Mouse (Mus musculus): ENCODE results near the gene Rapgef3.

Rapgef3 gene

DNA sequence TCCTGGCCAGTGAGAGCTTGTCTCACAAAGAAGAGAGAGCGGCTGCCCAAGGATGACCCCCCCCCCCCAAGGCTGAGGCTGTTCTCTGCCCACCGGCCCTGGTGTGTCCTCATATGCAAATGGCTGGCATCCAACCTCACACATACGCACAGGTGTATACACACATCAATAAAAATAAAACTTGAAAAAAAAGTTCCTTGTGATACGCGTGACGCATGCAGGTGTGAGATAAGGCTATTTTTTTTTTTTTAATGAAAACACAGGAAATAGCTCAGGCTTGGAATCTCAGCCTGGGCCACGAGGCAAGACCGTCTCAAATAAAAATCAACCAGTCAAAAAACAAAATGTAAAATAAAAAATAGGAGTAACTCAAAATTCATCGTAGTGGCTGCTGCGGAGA lies 21.5 kb downstream of the Rapgef3 start:
- no peak for DNase-seq (ENCODE audit: low read depth, low spot score)

DNA sequence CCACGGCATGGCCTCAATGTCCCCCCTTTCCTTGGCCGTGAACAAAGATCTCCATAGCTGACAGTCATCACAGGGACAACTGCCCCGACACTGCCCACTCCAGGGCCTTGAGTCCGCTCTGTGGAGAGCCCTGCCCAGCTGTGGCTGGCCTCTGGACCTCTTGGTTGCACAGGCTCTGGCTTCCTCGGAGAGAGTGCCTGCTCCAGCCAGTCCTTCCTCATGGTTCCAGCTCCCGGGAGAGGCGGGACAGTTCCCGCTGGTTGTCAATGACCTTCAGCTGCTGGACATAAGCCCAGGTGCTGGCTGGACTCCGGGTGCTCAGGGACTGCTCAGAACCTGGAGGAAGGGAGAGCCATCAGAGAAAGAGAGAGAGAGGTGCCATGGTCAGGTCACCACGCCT lies 22.4 kb downstream of the Rapgef3 start:
- DNase-seq (ENCODE audit: low read depth, low spot score), result no peak

DNA sequence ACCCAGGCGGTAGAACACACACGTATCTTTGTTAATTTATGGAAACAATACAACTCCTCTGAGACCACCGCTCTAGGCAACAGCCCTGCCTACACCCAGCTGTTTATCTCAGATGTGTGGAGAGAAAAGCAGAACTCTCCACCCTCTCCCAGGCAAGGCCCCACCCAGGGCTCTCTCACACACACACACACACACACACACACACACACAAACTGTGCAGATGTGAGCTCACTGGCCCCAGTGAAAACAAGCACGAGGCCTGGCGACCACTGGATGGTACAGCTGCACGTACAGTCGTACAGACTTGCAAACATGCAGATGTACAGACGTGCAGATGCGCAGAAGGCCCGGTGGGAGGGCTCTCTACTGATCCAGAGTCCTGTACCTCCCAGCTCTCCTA lies 22.8 kb downstream of the Rapgef3 start:
- no peak for DNase-seq (ENCODE audit: low read depth, low spot score)

DNA sequence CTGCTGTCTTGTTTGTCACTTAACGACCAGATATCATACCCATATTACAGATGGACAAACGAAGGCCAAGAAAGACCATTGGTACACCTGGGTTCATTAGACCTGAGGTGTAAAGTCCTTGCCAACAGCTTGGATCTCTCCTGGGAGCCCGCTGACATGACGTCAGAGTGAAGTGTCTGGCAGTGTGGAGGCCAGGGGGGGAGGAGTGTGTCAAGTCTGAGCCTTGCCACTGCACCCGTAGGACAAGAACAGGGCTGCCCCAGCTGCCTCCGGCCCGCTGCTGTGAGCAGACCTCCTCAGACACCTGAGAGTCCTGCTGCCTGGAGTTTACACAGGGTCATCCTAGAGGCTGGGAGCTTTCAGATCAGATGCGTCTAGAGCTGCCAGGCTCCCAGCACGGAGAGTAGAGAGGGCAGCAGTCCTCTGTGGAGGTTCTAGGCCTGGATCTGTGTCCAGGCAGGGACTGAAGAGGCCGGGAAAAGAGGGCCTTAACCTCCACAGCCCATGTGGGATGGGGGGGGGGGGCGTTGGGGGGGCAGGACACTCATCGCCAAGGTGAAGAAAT lies 23.7 kb downstream of the Rapgef3 start:
- no peak for DNase-seq (ENCODE audit: low read depth, low spot score)

DNA sequence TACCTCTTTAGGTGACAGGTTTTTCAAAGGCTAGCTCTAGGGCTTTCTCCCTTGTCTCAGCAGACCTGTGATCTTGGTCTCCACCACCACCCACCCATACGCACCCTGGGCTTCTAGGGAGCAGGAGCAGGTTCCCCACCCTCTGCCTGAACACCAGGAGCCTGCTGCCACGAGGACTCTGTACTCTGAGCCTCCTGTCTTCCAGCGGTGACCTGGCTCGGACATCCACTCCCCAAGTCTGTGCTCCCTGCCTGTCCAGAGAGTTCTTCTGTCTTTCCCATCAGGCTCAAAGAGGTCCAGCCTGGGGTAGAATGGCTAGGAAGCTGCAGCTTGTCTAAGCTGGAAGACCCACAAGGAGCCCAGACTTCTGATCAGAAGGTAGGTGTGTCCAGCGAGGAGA lies 24.6 kb downstream of the Rapgef3 start:
- DNase-seq (ENCODE audit: low read depth, low spot score), result no peak

DNA sequence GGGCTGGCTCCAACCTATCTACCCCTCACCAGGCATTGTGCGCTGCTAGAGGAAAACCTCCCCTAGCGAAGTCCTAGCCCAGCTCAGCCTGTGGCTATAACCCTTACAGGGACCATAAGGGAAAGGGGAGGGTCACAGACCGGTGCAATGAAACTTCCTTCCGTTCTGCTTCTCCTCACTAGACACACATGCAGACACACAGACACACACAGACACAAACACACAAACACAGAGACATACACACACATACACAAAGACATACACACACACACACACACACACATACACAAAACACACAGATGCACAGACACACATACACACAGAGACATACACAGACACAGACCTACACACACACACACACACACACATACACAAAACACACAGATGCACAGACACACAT lies 25.2 kb downstream of the Rapgef3 start:
- no peak for DNase-seq (ENCODE audit: low read depth, low spot score)

DNA sequence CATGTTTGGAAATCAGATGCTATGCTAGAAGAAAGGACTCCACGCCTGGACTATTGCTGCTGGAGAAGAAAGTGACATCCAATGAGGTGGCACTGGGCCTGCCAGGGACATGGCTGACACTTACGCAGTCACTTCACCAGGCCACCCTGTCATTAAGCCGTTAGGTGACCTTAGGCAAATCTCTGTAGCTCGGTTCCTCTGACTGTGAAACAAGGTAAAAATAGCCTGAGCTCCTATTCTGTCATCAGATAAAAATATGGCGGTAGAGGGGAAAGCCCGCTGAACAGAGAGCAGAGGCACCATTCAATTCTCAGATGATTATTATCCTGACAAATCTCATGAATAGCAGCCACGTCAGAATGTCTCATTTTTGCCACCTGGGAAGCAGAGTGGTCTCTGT lies 25.7 kb downstream of the Rapgef3 start:
- DNase-seq (ENCODE audit: low read depth, low spot score), result no peak

DNA sequence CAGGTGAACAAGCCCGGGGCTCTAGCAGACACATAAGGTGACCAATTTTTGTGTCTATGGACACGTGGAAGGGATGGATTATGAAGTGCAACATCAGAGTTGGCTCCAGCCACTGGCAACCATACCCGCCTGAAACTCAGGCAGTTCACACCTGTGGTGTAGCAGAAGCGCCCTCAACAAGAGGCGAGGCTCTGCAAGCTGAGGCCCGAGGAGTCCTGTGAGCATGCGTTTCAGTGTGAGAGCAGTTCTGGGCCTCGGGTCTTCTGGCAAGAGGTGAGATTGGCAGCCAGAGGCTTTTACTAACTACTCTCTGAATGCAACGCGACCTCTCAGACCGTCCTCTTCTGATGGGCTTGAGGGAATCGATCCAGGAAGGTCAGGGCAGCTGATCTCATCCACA lies 26.1 kb downstream of the Rapgef3 start:
- no peak for DNase-seq (ENCODE audit: low read depth, low spot score)

DNA sequence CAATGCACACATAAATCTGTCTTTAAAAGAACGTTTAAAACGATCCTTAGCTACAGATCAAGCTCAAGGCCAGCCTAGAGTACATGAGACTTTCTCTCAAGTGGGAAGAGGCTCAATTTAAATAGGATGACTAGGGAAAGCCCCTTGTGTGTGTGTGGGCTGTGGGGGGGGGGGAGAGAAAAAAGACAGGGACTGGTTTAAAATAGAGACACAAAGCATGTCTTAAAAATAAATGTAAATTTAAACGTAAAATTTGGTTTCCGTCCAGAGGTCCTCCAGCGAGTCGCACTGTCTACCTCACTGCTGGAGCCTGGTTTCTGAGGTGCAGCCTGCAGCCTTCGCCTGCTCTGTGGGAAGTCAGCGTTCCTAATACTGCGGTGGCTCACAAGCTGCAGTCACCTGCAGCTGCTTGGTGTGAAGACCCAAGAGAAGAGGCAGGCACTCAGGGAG lies 27.5 kb downstream of the Rapgef3 start:
- DNase-seq (ENCODE audit: low read depth, low spot score), result no peak

DNA sequence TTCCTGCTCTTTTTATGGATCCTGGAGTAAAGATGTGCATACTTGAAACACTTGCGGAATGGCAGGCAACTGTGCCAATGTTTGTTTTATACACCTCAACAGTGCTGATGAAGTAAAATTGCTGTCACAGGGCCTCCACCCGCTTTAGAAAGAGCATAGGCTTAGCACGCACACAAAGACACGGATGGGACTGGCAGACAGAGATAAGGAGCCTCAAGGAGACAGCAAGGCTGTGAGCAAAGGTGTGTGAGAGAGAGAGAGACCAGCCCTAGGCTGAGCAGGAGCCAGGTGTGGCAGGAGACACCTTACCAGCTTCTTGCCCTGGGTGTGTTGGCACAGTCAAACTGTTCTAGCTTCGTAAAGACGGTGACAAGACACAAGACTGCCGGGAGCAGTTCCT lies 28.8 kb downstream of the Rapgef3 start:
- DNase-seq (ENCODE audit: low read depth, low spot score), result no peak

DNA sequence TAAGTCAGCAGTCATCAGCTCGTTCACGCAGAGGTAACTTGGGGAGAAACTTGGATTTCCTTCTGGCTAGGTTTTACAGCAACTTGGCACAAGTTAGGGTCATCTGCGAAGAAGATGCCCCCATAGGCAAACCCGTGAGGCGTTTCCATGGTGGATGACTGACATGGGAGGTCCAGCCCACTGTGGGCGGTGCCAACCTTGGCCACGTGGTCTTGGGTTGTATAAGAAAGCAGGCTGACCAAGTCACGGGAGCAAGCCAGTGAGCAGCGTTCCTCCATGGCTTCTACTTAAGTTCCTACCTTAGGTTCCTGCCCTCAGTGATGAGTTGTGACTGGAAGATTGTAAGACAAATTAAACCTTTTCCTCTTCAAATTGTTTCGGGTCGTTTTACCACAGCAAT lies 35.8 kb downstream of the Rapgef3 start:
- DNase-seq (ENCODE audit: low read depth, low spot score), result no peak

DNA sequence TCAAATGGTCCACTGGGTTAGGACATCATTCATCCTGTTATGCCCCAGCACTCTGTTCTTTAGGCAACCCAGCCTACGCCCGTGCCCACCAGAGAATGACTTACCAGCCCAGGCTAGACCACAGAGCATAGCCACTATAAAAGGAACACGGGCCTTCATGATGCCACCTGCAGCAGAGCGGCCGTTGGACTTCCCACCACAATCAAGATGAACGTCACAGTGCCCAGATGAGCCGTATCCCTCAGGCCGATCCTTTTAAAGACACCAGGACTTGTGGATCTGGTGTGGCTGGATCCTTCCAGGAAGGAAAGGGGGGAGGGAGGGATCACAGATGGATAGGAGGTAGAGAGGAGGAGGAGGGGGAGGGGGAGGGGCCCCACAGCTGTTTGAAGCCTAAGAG lies 36.7 kb downstream of the Rapgef3 start, which contains the start of gene Endou:
Gene Endou, minus strand, starts transcription at position 229 of the 400 bp plus-strand sequence.
- DNase-seq (ENCODE audit: low read depth, low spot score), result no peak

DNA sequence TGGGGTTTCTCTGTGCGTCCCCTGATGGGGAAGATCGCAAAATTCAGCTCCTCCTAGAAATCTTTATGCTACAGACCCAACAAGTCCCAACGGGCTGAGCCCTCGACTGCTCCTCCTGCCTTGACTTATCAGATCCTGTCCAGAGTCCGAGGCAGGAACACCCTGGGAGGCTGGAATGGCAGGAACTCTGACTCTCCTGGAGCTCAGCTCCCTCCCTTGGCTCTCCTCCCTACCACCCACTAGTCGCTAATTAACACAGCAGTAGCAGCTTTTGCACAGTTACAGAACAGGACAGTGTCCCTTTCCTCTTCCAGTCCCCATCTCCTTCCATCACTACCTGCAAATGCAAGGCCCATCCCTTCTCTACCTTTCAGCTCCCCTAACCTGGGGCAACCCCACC lies 37.4 kb downstream of the Rapgef3 start:
- no peak for DNase-seq (ENCODE audit: low read depth, low spot score)

DNA sequence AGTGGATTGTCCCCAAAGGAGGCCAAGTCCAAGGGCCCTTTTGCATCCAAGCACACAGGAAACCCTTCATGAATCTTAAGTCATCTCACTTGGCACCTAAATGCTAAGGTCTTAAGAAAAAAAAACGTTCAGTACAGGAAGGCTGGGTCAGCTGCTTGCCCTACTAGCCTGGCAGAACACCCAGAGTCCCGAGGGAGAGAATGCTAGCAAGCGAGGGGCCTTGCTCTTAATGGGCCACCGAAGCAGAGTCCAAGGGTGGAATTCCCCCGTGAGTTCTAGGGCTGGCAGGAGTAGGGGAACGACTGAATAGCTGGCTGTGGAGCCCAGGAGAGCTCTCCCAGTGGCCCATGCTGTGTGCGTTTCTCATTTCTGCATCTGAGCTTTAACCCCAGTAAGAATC lies 39.0 kb downstream of the Rapgef3 start:
- DNase-seq (ENCODE audit: low read depth, low spot score), result no peak

DNA sequence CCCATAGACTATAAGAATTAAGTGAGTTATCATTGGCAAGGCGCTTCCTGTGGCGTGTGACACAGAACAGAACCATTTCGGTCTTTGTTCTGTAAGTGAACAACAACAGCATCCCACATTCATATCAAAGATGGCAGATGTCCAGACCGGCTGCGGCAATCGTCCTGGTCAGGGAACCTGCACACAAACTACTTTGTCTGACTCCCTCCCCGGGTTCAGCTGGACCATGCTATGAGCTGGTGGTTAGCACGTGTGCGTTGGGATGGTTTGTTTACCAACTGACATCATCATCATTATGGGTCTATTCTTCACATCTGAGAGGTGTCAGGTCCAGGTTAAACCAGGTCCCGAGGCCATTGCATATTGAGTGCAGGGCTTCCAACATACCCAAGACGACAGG lies 39.4 kb downstream of the Rapgef3 start:
- no peak for DNase-seq (ENCODE audit: low read depth, low spot score)

DNA sequence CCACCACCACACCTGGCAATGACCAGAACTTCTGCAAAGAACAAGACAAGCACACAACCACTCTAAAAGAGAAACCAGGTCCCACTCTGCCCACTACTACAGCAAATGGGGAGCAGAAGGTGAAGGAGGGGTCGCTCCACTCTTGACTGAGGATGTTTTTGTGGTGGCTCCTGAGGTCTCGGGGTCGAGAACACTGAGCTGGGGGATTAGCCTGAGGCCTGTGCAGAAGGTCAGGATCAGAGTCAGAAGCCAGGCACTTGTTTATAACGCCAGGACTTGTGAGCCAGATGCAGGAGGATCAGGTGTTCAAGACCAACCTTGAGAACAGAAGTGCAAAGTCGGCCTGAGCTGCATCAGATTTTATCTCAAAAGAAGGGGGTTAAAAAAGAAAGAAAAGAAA lies 40.3 kb downstream of the Rapgef3 start:
- DNase-seq (ENCODE audit: low read depth, low spot score), result no peak

DNA sequence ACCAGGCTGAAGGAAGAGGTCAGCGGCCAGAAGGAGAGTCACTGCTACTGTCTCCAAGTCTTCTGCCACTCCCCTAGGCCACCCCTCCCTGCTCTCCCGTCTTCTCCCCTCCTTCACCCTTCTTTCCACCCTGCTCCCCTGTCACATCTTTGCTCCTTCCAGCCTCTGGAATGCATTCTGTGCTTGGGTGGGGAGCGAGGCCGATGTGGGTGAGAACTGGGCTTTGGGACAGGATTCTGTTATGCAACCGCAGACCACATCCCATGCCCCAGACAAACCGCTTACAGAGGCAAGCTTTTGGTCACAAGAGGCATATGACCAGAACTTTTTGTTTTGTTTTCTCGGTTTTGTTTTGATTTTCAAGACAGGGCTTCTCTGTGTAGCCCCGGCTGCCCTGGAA lies 40.7 kb downstream of the Rapgef3 start:
- DNase-seq (ENCODE audit: low read depth, low spot score), result no peak

DNA sequence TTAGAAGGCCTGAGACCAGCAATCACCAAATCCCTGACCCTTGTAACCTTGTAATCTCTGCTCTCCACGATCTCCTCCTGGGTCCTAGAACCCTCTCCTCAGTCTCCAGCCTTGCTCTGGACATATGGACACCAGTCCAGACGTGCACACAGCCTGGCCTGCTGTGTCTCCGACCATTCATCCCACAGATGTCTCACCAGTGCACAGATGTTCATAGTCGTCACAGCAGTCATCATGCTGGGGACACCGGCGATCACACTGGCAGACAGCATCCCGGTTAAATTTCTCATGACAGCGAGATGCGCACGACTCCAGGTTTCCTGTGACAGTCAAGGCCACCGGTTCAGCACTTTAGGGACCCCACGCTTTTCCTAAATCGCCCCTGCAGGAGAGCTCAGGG lies 41.5 kb downstream of the Rapgef3 start:
- no peak for DNase-seq (ENCODE audit: low read depth, low spot score)

DNA sequence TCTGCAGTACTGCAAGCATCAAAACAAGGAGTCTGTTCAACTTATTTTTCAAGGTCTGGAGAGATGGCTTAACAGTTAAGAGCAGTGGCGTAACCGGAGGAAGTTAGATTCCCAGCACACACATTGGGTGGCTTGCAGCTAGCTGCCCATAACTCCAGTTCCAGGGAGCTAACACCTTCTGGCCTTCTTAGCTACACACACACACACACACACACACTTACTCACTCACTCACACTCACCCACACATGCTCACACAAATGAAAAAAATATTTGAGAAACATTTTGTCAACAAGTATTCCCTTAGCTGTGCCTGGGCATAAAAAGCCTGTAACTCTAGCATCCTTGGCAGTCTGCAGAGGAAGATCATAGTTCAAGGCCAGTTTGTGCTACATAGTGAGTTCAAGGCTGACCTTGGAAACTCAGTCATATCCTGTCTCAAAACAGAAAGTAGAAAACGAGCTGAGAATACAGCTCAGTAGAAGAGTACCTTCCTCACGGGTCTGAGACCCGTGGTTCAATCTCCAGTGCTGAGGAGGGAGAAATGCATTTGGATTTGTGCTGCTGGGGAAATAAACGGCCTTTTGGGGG lies 42.5 kb downstream of the Rapgef3 start:
- peak; percentile 12 for DNase-seq (ENCODE audit: low read depth, low spot score)

DNA sequence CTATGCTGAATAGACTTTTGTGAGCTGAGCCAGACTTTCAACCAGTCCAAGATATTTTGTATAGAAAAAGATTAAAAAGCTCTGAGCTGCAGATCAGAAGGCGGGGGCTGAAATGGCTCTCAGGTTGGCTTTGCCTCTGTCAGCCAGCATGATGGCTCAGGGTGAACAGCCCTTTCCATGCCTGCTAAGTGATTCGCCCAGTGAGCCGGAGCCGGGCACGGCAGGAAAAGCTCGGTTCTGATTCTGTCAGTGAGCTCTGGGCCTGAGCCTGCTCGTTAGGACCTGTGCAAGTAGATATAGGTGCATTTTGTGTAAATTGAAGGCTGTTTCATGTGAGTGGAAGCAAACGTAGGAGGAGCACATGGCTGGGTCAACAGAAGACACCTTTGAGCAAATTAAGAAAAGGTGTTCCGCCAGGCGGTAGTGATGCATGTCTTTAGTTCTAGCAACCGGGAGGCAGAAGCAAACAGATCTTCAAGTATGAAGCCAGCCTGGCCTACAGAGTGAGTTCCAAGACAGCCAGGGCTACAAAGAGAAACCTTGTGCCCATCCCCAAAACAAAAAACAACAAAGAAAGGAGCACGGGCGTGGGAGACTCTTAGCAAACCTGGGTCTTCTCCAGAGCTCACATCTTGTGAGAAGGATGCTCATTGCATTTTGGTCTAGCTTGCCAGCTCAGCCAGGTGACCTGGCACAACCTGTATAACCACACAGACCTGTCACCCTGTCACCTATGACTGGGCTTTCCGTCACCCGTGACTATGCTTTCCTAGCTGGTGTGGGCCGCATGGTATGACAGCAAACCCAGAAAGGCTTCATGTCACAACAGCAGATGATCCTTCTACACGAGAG lies 43.2 kb downstream of the Rapgef3 start:
- DNase-seq (ENCODE audit: low read depth, low spot score), result no peak

DNA sequence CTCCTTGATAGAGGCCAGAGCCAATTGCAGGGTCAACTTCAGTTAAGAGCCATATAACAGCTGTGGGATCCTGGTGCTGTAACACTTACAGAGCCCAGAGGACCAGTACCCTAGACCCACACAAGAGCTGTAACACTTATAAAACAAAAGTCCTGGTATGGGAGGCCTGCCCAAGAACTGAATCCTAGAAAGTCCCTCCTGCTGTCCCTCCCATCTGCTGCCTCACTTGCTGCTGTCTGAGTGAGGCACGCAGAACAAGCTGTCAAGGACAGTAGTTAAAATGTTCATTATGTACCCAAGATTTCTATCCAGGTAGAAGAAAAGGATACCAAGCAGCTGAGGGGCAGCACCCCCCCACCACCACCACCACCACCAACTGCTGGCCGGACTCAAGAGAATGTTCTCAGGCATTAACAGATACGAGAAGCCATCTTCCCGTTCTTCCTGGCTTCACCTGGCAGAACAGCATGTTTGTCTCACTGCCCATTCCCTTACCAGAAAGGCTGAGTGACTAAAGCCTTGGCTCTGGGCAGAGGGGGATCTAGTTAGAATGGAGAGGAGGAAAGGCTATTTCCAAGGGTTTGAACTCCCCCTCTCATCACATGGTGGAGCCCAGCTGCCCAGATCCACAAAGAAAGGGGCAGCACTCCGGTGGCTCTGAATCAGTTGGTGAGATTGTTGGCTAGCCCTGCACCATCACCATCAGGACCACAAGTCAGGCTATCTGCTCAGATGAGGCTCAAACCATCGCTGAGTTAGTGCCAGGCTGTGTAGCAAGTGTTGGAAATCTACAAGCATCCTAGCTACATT lies 44.0 kb downstream of the Rapgef3 start:
- DNase-seq (ENCODE audit: low read depth, low spot score), result no peak

Measured in CD4-positive helper T cell, adult 2 months (primary cell).